Mouse (Mus musculus) skeletal muscle tissue, adult 2 months (tissue): ENCODE results near the gene Abhd14a.
A peak's percentile ranks its signal among the peaks of the same experiment; 100 is the strongest.

Experiments
- DNase-seq: peaks from one replicate; pipeline ENCODE4 v3.0.0-alpha.2; 2012; ENCODE audit warnings: low read depth, low spot score

Abhd14a gene

DNA sequence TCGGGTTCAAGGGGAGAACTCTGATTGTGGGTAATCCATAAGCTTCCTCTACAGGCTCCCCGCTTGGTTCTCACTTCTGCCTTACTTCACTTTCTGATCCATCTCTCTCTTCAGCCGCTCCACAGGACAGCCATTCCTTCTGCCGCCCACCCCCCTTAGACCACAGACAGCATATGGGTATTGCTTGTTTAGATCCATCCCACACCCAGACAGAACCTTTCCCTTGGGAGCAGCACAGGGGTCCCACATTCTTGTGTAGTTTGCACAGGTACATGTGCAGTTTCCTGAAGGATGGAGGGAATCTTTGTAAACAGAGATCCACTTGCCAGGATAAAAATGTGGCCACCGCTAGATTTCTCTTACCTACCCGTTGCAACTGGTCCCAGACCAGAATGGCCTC, 4.9 kb upstream of the Abhd14a start:
- no peak for DNase-seq

DNA sequence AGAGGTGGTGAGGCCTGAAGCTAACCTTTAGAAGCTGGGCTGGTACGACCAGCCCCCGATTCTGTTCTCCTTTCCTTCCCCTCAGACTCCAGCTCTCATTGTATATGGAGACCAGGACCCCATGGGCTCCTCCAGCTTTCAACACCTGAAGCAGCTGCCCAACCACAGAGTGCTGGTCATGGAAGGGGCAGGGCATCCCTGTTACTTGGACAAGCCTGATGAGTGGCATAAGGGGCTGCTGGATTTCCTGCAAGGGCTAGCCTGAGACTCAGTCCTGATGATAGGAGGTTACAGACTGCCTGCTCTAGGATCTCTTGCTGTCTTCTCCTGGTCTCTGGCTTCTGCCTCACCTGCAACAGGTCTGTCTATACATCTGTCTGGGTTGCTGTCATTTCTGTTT, 4.4 kb upstream of the Abhd14a start:
- no peak for DNase-seq

DNA sequence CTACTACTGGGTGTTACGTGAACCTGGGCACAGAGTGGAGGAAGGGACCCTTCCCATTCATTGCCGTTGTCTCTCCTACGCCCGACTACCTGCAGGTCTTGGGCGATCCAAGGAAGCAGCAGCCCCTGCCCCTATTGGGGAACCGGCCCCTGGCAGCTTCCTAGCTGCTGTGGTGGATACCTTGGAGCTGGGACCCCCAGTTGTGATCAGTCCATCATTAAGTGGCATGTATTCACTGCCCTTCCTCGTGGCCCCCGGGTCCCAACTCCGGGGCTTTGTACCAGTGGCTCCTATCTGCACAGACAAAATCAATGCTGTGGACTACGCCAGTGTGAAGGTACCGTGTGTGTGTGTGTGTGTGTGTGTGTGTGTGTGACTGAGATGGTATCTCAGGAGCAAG, 3.8 kb upstream of the Abhd14a start:
- no peak for DNase-seq

DNA sequence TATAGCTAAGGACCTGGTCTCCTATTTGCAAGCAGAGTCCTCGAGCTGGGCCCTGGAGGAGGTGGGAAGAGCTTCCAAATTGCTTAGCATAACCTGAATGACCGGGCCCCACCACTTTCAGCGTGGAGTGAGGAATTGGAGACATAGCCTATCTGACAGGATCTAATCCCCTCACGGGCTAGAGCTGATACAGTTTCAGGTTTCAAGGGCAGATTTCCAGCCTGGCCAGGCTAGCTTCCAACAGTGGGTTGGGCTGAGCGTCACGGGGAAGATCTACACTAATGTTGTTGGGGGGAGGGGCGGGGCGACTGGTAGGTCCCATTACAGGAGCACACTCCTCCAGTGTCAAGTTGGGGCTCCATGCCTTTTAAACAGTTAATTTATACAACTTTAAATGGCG, 3.2 kb upstream of the Abhd14a start:
- peak; percentile 52 for DNase-seq

DNA sequence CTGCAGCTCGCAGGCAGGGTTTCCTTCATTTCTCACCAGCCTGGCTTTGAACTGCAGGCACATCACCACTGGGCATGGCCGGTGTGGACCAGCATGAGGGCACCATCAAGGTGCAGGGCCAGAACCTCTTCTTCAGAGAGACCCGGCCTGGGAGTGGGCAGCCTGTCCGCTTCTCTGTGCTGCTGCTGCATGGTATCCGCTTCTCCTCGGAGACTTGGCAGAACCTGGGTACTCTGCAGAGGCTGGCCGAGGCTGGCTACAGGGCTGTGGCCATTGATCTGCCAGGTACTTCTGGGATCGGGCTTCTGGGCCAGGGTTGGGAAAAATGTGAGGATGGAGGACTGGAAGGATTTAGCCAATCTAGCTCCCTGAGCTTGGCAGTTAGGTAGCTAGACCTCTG, 2.5 kb upstream of the Abhd14a start:
- no peak for DNase-seq

DNA sequence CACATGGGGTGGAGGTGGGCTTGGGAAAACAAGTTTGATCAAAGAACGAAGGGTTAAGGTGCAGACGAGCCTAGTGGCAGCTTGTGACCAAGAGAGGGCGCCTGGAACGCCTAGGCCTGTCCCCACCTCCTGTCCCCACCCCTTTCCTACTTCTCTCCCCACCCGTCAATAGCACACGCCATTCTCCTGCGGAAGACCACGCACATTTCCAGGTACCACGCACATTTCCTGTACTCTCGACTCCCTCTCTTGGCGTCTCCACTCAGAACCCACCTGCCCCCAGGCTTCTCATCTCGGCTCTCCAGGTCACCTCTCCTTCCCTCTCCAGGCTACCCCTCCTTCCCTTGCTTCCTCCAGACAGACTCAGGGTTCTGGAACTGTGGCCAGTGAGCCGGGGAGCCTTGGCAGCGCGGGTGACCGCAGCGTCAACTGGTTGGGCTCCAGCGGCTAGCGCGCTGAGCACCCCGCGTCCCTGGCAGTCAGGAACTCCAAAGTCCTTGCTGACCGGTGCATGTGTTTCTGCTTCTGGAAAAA, 1.1 kb upstream of the Abhd14a start:
- peak; percentile 88 for DNase-seq

DNA sequence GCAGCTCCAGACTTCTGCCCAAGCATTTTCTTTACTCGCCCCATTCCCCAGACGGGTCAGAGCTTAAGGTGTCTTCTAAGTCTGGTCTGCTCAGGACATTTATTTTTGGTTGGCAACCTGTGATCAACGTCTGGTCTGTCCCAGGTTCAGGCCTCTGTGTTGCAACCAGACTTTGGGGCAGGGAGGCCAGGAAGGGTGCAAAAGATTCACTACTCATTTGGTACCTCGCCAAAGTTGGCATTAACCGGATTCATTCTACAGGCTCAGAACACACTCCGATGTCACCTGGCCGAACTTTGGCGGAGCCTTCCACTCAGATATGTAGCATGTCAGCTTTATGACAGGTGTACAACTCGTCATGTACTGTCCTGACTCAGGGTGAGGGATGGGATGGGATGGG, 473 bp upstream of the Abhd14a start:
- DNase-seq = no peak

DNA sequence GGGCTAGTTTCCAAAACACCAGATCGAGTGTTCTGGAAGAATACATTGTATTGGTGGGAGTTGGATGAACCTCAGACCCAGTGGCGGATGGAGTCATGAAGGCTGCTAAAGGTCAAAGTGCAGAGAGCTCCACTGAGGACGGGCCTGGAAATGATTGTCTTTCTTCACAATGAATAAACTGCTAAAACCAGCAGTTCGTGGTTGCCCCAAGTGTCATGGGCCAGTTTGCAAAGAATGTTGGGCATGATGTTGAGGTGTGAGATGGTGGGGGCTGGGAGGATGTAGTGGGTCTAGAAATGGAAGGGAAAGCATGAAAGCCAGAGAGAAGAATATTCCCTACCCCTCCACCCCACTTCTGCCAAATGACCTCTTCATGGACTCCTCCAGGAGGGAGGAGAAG, 2.6 kb downstream of the Abhd14a start:
- no peak for DNase-seq

DNA sequence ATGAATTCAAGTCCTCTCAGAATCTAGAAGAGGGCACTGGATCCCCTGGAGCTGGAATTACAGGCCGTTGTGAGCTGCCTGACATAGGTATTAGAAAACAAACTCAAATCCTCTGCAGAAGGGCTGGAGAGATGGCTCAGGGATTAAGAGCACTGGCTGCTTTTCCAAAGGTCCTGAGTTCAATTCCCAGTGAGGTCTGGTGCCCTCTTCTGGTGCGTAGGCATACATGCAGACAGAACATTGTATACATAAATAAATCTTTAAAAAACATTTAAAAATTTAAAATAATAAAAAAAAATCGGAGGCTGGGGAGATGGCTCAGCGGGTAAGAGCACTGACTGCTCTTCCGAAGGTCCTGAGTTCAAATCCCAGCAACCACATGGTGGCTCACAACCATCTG, 4.8 kb downstream of the Abhd14a start:
- DNase-seq = no peak

DNA sequence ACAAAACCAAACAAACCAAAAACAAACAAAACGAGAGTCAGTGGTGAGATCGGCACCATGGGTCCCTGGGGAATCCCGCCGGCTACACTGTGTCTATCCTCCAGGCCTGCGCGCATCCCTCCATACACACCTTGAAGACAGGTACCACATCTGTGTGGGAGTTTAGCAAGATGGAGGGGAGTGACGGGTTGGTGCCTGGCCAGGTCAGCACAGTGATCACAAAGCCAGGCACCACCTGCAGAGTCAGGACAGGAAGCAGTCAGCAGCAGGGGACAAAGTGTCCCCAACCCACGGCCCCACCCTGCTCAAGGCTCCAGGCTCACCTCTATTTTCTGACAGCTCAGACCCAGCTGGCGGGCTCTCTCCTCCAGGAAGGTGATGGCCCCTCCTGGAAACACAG, 10.9 kb downstream of the Abhd14a start:
- no peak for DNase-seq

DNA sequence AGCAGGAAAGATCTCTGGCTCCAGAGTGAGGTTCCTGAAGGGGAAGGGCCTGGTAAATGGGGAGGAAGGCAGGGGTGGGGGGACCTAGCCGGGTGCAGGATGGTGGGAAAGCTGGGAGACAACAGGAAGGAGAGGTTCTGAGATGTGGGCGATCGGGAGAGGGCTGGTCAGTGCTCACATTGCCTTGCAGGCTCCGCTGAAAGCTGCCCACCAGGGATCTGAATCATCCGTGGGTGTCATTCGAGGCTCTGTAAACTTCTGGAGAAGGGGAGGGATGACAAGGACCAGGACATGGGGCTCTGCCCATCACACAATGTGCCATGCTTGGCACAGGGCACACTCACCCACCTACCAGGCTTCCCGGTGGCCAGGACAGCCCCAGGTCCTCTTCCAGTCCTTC, 14.1 kb downstream of the Abhd14a start:
- no peak for DNase-seq

DNA sequence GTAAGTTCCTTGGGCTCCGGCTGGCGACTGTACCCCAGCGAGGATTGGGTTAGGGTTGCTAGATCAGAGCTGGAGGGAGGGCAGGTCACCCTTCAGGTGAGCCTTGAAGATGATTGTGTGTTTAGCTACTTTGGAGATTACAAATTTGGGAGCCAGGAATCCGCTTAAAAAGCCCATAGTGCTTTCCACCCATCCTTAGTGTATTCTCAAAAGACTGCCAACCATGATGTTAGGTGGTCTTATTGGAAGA, 17.5 kb downstream of the Abhd14a start:
- DNase-seq = no peak

DNA sequence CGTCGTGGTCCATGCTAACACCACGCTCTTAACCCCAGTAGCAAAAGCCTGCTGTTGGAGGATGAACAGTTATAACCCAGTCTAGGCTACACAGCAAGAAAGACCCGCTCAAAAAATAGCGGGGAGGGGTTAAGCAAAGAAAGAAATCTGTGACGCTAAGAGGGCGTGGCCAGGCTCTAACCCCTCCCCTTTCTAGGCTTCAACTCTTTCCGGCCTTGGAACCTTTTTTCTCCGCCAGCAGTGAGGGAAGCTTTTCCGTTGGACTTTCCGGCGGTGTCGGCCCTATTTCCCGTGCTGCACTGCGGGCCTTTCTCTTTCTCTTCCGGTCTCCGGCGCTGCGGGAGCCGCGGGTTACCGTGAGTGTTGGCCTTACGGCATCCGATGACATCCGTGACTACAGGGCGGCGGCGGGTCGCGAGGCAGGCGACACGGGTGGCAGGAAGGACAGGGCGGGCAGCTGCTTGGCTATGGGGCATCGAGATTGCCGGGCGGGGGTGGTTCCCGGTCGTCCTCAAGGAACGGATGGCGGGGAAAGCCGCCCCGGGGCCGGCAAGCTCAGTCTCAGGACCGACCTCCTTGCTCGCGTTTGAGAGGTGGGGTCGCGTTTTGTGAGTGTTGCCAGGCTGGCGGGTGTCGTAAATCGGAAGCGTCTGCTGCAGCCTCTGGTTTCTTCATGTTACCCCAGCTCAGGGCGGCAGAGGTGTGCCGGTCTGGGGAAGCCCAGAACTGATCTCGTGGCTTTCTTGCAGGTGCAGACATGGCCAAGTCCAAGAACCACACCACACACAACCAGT, 18.1 kb downstream of the Abhd14a start, which contains the start of gene Rpl29:
Gene Rpl29 (plus strand): TSS at position 234 of the 794 bp plus-strand sequence.
- peak; percentile 93 for DNase-seq

DNA sequence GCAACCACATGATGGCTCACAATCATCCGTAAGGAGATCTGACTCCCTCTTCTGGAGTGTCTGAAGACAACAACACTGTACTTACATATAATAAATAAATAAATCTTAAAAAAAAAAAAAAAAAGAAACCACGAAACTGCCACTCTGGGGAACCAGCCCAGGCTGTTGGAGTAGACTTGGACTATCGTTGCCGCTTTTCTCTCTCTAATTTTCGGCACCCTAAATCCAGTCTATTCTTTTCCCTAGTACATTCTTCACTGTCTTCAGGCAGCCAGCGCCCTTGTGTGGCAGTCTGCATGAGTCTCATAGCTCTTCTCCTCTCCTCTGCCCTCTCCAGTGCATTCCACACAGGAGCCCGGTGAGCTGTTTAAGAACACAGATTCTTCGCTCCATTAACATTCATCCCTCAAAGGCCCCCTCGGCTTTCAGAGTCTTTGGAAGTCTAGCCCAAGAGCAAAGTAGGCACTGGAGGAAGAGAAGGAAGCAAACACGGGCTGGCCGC, 18.7 kb downstream of the Abhd14a start:
- no peak for DNase-seq

DNA sequence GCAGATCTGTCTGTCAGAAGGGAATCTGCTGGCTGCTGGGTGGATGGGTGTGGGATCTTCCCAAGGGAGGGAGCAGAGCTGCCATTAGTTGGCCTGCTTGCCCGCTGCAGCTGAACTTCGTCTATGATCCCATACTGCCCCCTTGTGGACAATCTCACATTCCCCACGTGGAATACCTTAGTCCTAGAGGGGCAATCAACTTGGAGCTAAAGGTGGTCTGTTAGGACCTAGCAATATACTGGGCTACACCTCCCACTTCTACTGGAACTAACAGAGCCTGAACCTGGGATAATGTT, 25.7 kb downstream of the Abhd14a start:
- peak; percentile 83 for DNase-seq

DNA sequence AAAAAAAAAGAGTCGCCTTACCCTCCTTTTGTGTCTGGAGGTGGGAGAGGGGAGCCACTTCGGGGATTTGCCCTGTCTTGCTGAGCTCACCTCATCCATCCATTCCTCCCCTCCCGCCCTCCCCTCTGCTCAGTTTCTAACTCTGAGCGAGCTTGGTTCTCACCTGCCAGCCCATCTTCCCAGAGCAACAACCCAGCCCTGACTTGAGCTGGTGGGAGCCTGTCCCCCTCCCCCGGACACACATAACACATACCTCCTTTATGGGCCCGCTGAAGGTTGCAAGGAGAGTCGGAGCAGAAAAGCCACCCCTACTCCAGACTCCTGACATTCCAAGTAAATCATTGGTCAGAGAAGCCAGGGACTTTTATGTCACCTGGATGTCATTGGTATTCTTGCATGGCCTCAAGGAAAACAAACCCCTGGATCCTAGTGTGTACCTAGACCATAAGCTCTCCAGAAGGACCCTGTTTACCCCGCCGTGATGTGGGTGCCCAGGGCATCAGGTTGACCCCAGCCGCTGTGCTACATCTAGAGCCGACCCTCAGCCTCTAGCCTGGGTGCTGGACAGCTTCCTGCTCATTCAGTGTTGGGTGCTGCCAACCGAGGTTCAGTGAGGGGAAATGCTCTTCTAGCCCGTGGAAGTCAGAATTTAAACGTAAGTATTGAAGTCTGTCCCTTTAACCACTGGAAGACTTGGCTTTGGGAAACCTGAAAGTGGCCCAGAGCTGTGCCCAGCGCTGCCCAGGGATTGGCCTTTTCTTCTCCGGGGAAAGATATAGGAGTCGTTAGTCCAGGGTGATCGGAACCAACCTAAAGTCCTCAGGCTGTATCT, 26.2 kb downstream of the Abhd14a start:
- no peak for DNase-seq

DNA sequence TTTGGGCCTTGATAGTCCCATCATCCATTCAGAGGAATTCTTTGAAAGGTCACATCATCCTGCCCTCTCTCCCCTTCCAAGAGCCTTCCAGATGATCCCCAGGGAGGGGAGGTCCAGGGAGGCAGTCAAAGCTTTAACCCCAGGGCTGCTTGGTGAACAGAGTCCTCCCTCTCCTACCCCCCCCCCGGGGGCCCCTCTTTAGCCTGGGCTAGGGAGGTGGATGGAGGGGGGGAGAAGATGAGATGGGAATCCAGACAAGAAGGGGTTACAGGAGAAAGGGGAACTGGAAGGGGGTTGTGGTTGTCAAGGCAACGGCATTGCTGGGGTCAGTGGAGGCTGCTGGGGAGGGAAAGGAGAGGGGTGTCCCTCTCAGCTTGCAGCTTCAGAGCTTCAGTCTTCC, 26.9 kb downstream of the Abhd14a start:
- DNase-seq = no peak

DNA sequence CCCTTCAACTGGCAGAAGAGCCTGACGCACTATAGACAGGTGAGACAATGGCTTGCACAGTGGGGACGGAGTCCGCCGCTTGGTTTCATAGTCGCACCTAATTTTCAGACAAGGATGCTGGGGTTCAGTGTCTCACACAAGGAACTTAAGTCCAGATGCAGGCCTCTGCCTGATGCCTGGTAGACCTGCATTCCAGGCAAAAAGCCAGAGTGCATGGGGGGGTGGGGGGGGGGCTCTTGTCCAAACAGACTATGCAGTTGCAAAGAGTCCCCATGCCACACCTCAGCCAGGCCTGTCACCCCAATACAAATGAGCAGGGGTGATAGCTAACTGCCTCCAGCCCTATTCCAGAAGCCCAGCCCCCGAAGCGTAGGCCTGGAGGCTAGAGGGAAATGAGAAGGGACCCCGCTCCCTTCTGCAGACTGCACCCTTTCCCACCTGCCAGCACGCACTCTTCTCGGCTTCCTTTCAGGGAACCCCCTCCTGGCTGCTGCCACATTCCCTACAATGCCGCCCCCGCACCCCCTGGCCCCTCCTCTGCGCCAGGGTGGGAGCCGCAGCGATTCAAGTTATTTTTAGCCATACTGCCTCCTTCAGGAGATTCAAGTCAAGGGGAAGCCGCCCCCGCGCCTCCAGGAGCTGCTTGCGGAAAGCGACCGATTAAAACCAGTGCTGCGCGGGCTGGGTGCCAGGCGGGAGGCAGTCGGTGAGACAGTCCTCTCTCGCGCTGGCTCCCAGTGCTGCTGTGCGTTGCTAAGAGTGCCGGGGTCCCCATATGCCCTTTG, 29.4 kb downstream of the Abhd14a start:
- DNase-seq = peak; percentile 56

DNA sequence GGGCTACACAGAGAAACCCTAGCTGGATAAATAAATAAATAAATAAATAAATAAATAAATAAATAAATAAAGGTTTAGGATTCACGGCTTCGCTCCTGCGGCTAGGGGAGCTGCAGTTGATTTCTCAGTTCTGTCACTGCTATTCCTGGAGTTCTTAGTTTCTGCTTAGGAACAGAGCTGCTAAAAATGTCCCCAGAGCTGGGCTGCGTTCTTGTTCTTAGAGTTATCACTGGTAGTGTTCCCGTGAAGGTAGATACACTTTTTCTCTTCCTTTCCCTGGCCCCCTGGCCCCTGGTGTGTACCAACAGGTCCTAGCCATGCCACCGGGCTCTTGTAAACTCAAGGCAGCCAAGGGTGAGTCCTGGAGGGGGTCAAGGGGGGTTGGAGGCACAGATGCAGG, 30.7 kb downstream of the Abhd14a start:
- DNase-seq = no peak

DNA sequence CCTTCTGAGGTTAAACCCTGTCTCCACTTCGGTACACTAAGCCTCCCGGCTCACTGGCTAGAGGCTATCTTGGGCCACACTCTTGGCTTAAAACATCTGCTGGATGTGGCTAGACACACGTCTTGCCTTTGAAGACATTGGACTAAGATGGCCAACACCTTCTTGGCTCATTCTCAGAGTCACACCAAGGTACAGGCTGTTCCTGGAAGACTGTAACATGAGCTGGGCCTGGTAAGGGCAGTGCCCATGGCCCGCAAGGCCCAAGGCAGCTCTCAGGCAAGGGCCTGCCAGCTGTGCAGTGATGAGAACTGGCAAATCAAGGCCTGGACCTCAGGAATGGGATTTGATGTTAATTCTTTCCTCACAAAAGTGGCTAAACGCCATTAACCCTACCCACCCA, 33.9 kb downstream of the Abhd14a start:
- DNase-seq = peak; percentile 94

DNA sequence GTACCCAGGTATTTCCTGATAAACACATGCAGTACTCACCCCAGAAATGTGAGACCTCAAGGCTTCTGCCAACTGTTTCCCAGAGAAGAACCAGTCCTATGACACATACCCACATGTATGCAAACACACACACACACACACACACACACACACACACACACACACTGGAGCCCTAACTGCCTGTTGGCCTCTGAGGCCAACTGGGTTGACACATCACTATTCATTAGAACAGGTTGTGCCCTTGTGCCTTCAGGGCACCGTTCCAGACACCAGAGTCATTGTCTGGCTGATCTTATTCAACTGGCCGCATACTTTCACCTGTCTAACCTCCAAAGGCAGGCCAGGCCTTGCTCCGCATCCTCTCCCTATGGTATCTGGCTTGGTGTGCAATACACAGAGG, 35.3 kb downstream of the Abhd14a start:
- no peak for DNase-seq

DNA sequence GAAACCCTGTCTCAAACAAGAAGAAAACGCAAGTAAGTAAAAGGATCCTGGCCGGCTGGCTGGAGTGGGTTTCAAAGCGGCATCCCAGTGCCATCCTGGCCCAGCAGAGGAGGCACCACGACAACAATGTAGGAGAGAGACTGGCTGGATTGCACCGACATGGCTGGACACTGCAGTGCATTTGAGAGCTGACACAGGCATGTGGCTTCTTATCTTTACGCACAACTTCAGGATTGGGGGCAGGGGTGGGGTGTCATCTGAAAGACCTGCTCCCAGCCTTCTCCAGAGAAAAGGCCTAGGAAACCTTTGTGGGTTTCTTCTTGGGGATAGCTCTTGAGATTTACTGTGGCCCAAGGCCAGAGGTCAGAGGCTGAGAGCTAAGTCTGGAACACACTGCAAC, 35.7 kb downstream of the Abhd14a start:
- DNase-seq = no peak
